Mouse (Mus musculus) lung, postnatal 25 days (tissue): Measurements from ENCODE around the gene Cmip.

Source experiments
- DNase-seq: peaks from one replicate; pipeline ENCODE4 v3.0.0; 2022; ENCODE audit warnings: low spot score

Cmip gene

GRCm38 (mm10) chr8:117378625-117379024, 121.8 kb downstream of the Cmip start:
- no peak for DNase-seq

- peak; percentile 58 for DNase-seq
Observed at GRCm38 (mm10) chr8:117379131-117379530, 122.3 kb downstream of the Cmip start.

- DNase-seq: peak; percentile 85
Observed at GRCm38 (mm10) chr8:117380796-117381195, 123.9 kb downstream of the Cmip start.

- no peak for DNase-seq
Observed at GRCm38 (mm10) chr8:117386142-117386541, 129.3 kb downstream of the Cmip start.

- no peak for DNase-seq
Observed at GRCm38 (mm10) chr8:117387642-117388041, 130.8 kb downstream of the Cmip start.

GRCm38 (mm10) chr8:117388370-117388769, 131.5 kb downstream of the Cmip start:
- DNase-seq: no peak

- no peak for DNase-seq
Observed at GRCm38 (mm10) chr8:117393853-117394252, 137.0 kb downstream of the Cmip start.

- no peak for DNase-seq
Observed at GRCm38 (mm10) chr8:117395055-117395454, 138.2 kb downstream of the Cmip start.

- DNase-seq: no peak
Observed at GRCm38 (mm10) chr8:117396884-117397283, 140.0 kb downstream of the Cmip start.

- DNase-seq: no peak
Observed at GRCm38 (mm10) chr8:117397751-117398150, 140.9 kb downstream of the Cmip start.

GRCm38 (mm10) chr8:117399229-117399628, 142.4 kb downstream of the Cmip start:
- no peak for DNase-seq

GRCm38 (mm10) chr8:117400820-117401219, 144.0 kb downstream of the Cmip start:
- DNase-seq: no peak

- no peak for DNase-seq
Observed at GRCm38 (mm10) chr8:117401880-117402279, 145.0 kb downstream of the Cmip start.

GRCm38 (mm10) chr8:117402911-117403704, 146.2 kb downstream of the Cmip start:
- no peak for DNase-seq

GRCm38 (mm10) chr8:117403705-117404476, 147.0 kb downstream of the Cmip start:
- DNase-seq: no peak

GRCm38 (mm10) chr8:117406081-117406480, 149.2 kb downstream of the Cmip start:
- DNase-seq: no peak

GRCm38 (mm10) chr8:117408634-117409033, 151.8 kb downstream of the Cmip start:
- DNase-seq: no peak

- DNase-seq: no peak
Observed at GRCm38 (mm10) chr8:117409056-117409455, 152.2 kb downstream of the Cmip start.

- DNase-seq: peak; percentile 67
Observed at GRCm38 (mm10) chr8:117410391-117410790, 153.5 kb downstream of the Cmip start.

- DNase-seq: no peak
Observed at GRCm38 (mm10) chr8:117410901-117411300, 154.0 kb downstream of the Cmip start.

GRCm38 (mm10) chr8:117412232-117412631, 155.4 kb downstream of the Cmip start:
- DNase-seq: no peak

GRCm38 (mm10) chr8:117417830-117418229, 161.0 kb downstream of the Cmip start:
- DNase-seq: peak; percentile 26

- DNase-seq: peak; percentile 77
Observed at GRCm38 (mm10) chr8:117420841-117421534, 164.1 kb downstream of the Cmip start.
